Mouse (Mus musculus) kidney, adult 2 months (tissue): Measurements from ENCODE around the gene Ifi35.

Experiments used
- CTCF ChIP-seq: fragments of 200-500 bp; conservative IDR thresholded peaks from 2 replicates; pipeline ENCODE4 v1.5.1; 2011; ENCODE audit warnings: low read depth, mild to moderate bottlenecking, control low read depth, low read length, moderate library complexity, mixed read lengths; ENCODE audit not compliant: insufficient read depth, insufficient read length
- POLR2A ChIP-seq: fragments of 200-500 bp; IDR thresholded peaks from one replicate; pipeline ENCODE4 v1.6.1; 2011; ENCODE audit warnings: low read depth, low read length, control low read depth

- TF ChIP-seq POLR2A (no peak), CTCF (no peak)
Observed at GRCm38 (mm10) chr11:101470206-101470605, 22.0 kb downstream of the Ifi35 start.
